Mouse (Mus musculus) limb, embryonic 10.5 days (tissue): ENCODE measurements at regions not wholly inside any gene's neighbourhood (a gene's known extent, or its start where the extent isn't known, plus 50 kb on each side); places are given as distances from the start of the nearest gene placed in this dataset.

Source experiments
- DNase-seq: peaks from one replicate; pipeline ENCODE4 v3.0.0-alpha.2; 2017; ENCODE audit warnings: low spot score
- H3K27ac ChIP-seq: fragments of 300-500 bp; sonication (generic); 2 replicates; pipeline ENCODE4 v1.5.1; 2016; ENCODE audit warnings: mild to moderate bottlenecking
- H3K27me3 ChIP-seq: fragments of 300-500 bp; sonication (generic); 2 replicates; pipeline ENCODE4 v1.6.1; 2016; ENCODE audit warnings: low read depth, mild to moderate bottlenecking; ENCODE audit not compliant: poor library complexity, severe bottlenecking
- H3K36me3 ChIP-seq: fragments of 300-500 bp; sonication (generic); 2 replicates; pipeline ENCODE4 v1.6.1; 2016; ENCODE audit warnings: mild to moderate bottlenecking, moderate library complexity
- H3K4me1 ChIP-seq: fragments of 300-500 bp; sonication (generic); 2 replicates; pipeline ENCODE4 v1.6.1; 2016
- H3K4me3 ChIP-seq: fragments of 300-500 bp; sonication (generic); 2 replicates; pipeline ENCODE4 v1.5.1; 2016; ENCODE audit warnings: mild to moderate bottlenecking, moderate library complexity
- H3K9me3 ChIP-seq: fragments of 300-500 bp; sonication (generic); replicated peaks from 2 replicates; pipeline ENCODE4 v1.6.1; 2016; ENCODE audit warnings: mild to moderate bottlenecking
- WGBS: fragments of 180-500 bp; shearing (Covaris S2); methylation state at CpG from one replicate; pipeline ENCODE4 v1.1.7; 2016; 5-methylcytosine and 5-hydroxymethylcytosine counted together

DNA sequence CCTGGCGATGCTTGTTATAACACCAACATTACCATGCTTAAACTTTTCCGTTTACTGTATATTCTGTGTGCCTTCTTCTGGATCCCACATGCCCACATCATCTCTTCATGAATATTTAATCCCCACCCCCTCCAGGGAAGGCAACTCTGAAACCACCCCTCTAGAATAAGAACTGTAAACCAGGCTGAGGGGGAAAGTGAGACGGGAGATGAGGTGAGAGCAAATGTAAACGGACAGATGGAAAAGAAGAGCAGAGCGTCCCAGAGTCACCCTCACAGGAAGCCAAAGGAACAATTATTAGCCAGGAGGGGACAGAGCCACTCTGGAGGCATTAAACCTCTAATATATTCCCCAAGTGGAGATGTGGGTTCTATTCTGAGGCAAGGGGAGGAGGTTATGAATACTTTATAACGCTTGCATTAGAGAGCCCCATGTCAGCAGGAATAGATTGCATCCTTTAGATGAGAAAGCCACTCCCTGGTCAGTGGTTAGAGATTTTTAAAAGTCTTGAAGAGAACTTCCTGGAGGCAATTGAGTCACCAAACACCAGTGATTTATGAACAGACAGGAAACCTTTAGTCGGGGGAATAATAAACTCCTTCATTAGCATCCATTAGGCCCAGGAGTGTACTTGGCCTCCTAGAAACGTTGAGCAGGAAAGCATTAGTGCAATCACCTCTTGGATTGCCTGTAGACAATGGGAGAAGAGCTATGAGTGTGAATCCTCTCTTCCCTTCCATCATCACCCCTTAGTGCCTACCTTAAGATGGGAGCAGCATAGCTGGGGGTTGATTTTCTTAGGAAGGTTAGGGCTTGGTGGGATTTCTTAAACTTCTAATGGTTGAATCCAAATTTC lies 220.1 kb downstream of the Elavl2 start:
- Histone ChIP-seq H3K27ac (no peak overlapping the region), H3K36me3 (no peaks in the 10 kb centered on the region), H3K4me3 (no peak overlapping the region), H3K9me3 (no peaks in the 10 kb centered on the region), H3K27me3 (no peaks in the 10 kb centered on the region), H3K4me1 (peaks cover 11% of the 10 kb centered on the region; the same call in 1 of the 2 replicates)
- 53% methylated on average over 8 of the region's 8 CpGs for WGBS
- no peak for DNase-seq

DNA sequence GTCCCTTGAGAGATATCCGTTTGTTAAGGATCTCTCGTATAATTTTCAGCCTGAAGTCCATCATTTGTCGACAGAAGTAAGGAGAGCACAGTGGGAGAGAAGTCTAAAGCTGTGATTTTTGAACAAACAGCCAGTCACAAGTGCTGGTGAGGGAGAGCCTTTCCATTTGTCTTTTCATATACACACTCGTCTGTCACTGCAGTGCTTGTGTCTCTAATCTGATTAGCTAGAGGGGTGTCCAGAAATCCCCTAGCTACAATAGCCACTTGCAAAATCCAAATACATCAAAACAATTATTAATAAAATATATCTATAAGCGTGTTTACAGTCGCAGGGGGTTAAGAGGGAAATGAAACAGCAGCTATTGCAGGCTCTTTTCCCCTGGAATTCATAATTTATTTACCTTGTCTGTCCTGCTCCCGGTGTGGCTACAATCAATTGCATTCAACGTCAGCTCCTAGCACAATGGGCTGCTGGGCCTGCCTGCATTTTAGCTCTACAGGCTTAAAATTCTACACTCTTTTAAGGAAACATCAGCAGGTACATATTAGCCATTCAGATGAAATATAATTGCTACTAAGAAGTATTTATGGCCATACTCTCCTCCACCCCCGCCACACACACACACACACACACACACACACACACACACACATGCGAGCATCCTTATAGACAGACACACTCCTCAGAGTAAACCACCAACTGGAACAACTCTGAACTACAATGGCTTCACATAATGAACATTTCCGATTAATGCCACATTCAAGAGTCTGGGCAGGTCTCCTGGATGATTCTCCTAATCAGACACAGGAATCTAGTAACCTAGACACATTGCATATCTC lies 236.1 kb downstream of the Elavl2 start:
- H3K9me3 ChIP-seq = no peaks in the 10 kb centered on the region
- H3K36me3 ChIP-seq = no peaks in the 10 kb centered on the region
- DNase-seq = no peak
- H3K27ac ChIP-seq = no peak overlapping the region
- no peaks in the 10 kb centered on the region for H3K4me1 ChIP-seq
- H3K4me3 ChIP-seq = no peak overlapping the region
- 87% methylated on average over 11 of the region's 11 CpGs for whole genome bisulfite sequencing
- no peaks in the 10 kb centered on the region for H3K27me3 ChIP-seq

DNA sequence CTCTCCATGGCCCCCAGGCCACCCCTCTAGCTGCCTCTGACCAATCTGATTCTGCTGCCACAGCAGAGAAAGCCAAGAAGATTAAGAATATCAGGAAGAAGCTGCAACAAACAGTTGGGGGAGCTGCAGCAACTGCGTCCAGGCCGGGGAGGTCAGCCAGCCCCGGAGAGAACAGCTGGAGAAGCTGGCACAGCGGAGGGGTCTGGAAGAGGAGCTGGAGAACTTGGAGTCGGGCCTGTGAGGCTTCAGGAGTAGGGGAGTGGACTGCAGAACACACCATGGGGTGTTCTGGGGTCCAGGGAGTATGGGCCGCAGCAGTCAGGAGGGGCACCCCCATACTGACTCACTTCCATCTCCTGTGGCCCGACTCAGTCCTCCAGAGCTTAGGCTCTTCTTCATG lies 243.5 kb downstream of the Elavl2 start:
- Histone ChIP-seq H3K27ac (no peak overlapping the region), H3K27me3 (no peaks in the 10 kb centered on the region), H3K4me1 (peaks cover 12% of the 10 kb centered on the region), H3K4me3 (no peak overlapping the region), H3K9me3 (no peaks in the 10 kb centered on the region), H3K36me3 (no peaks in the 10 kb centered on the region)
- DNase-seq = no peak
- WGBS = 74% methylated on average over 7 of the region's 7 CpGs

- Histone ChIP-seq H3K27ac (no peak overlapping the region), H3K4me1 (no peaks in the 10 kb centered on the region), H3K9me3 (no peaks in the 10 kb centered on the region), H3K4me3 (no peak overlapping the region), H3K36me3 (no peaks in the 10 kb centered on the region), H3K27me3 (no peaks in the 10 kb centered on the region)
- no peak for DNase-seq
- whole genome bisulfite sequencing = 87% methylated on average over 7 of the region's 7 CpGs
These were observed 255.9 kb downstream of the Elavl2 start for GRCm38 (mm10) chr4:91144666-91145065.

DNA sequence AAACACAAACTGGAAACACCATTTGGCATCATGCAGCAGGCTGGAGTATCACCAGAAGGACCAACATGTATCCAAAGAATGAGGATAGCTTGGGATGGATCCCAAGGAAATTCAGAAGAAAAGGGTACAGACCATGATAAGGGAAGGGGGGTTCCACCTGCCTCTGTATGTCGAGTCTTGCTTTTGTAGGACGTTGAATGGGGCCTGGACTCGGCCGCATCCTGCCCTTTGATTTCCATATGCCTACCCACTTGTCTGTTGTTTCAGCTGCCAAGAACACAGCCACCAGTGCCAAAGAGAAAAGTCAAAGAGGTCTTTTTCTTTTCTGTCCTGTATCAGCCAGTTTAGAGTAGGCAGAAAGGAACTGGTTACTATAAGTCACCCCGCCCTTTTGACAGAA lies 256.7 kb downstream of the Elavl2 start:
- H3K36me3 ChIP-seq = no peaks in the 10 kb centered on the region
- no peak for DNase-seq
- no peaks in the 10 kb centered on the region for H3K27me3 ChIP-seq
- no peaks in the 10 kb centered on the region for H3K9me3 ChIP-seq
- H3K4me3 ChIP-seq = no peak overlapping the region
- WGBS = 88% methylated on average over 5 of the region's 5 CpGs
- no peaks in the 10 kb centered on the region for H3K4me1 ChIP-seq
- no peak overlapping the region for H3K27ac ChIP-seq

- Histone ChIP-seq H3K27me3 (no peaks in the 10 kb centered on the region), H3K9me3 (no peaks in the 10 kb centered on the region), H3K27ac (no peak overlapping the region), H3K4me3 (no peak overlapping the region), H3K36me3 (no peaks in the 10 kb centered on the region), H3K4me1 (no peaks in the 10 kb centered on the region)
- WGBS = 93% methylated on average over 3 of the region's 3 CpGs
- DNase-seq = no peak
These were observed 265.3 kb downstream of the Elavl2 start for GRCm38 (mm10) chr4:91135327-91135726.

DNA sequence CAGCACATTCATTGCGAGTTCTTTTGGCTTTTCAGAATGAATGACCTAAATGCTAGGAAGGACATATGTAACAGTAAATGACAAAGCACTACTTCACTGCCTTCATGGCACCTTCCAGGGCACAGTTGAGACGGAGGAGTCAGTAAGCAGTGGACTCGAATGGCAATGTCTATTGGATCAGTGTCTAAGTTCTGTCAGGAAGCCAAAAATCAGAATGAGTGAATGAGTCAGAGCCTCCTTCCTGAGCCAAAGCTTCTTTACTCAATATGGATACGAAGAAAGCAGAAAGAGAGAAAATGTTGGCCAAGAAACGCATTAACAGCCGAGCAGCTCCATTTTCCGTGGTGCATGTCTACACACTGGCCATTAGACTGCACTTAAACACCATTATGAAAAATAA lies 268.3 kb downstream of the Elavl2 start:
- Histone ChIP-seq H3K4me1 (no peaks in the 10 kb centered on the region), H3K36me3 (no peaks in the 10 kb centered on the region), H3K27me3 (no peaks in the 10 kb centered on the region), H3K27ac (no peak overlapping the region), H3K9me3 (no peaks in the 10 kb centered on the region), H3K4me3 (no peak overlapping the region)
- DNase-seq = no peak
- 87% methylated on average over 7 of the region's 7 CpGs for WGBS

DNA sequence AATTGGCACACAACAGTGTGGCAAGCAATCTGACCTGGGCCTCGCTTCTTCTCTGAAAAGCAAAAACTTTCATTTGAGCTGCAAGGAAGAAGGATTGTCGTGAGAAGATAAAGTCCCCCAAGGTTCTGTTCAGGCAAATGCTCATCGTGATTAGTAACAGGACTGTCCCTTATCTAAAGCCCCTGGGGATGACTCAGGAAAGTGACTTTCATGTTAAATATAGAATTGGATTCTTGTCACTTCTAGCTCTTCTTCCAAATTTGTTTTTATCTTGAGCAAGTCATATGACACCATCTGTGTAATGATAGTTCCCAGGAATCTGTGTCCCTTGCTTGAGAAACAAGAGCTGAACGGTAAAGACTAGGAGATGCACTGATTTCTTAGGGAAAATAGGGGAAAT lies 280.3 kb downstream of the Elavl2 start:
- Histone ChIP-seq H3K27me3 (no peaks in the 10 kb centered on the region), H3K27ac (no peak overlapping the region), H3K9me3 (no peaks in the 10 kb centered on the region), H3K4me1 (no peaks in the 10 kb centered on the region), H3K4me3 (no peak overlapping the region), H3K36me3 (no peaks in the 10 kb centered on the region)
- no peak for DNase-seq
- WGBS = 73% methylated on average over 4 of the region's 4 CpGs

DNA sequence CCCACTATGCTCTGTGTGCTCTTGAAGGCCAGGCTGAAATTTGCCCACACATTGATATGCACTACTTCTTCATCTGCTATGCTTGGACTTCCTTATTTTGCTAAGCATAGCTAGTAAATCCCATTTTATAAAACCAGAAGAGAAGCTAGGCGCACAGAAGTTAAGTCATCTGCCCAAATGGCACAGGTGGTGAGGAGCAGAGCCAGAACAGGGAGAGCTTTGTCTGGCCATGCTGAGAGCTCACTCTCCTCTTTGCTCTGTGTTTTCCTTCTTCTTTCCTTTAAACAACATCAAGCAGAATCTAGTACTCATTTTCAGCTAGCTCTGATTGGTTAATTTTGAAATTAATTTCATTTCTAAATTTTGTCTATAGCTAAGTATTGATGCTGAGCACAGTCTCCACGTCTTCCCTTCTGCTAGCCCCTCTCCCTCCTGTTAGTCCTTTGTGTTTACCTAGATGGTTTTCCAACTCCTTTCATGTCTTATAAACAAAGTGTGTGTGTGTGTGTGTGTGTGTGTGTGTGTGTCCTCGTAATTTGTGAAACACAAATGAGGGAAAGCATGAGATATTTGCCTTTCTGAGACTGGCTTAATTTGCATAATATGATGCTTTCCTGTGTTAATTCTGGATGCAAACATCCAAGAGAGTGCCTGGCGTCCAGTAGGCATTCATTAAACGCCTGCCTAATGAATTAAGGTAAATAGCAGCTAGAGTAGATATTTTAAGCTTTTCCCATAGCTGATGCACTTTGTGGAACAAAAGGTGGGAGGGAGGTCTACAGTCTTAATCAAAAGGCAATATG lies 283.6 kb downstream of the Elavl2 start:
- no peak overlapping the region for H3K4me3 ChIP-seq
- H3K27me3 ChIP-seq = no peaks in the 10 kb centered on the region
- H3K4me1 ChIP-seq = no peaks in the 10 kb centered on the region
- no peaks in the 10 kb centered on the region for H3K9me3 ChIP-seq
- no peak for DNase-seq
- H3K27ac ChIP-seq = no peak overlapping the region
- 75% methylated on average over 5 of the region's 5 CpGs for WGBS
- H3K36me3 ChIP-seq = no peaks in the 10 kb centered on the region

DNA sequence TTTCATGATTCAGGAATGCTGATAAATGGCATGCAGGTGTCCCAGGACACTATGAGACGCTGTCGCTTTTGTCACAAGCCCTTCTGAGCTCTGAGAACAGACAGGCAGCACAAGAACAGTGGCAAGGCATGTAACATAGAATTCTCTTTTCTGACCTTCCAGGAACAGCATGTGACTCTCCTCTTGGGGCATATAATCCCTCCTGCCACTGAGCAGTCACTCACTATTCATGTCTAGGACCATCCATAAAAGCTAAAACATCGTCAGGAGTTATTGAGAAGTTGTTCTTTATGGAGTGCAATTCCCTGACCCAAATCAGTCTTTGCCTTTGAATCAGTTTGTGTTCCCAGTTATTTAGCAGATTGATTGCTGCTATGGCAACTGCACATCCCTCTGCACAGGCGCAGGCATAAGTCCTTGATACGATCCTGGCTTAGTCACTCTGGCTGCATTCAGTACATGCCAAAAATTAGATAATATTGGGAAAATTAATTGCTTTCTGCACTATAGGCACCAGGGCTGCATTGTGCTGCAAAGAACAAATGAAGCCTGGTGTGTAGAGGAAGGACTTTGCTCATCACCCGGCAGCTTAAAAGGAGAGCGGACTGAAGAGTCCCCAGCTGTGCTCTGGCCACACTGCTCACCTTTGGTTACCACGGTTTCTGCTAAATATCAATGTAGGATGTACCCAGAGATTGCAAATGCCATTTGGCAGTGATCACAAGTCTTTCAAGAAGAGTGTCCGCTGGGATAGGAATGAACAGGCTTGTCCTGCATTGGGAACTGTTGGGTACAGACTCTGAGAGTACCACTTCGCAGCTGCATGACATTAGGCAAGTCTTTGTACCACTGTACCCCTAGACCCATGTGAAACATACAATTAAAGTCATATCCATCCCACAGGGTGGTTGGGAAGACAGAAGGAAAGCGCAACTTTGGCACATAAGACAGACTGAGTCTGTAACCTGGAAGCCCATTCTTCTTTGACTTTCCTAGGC lies 288.6 kb downstream of the Elavl2 start:
- 92% methylated on average over 11 of the region's 11 CpGs for WGBS
- Histone ChIP-seq H3K27me3 (no peaks in the 10 kb centered on the region), H3K9me3 (no peaks in the 10 kb centered on the region), H3K36me3 (no peaks in the 10 kb centered on the region), H3K4me1 (no peaks in the 10 kb centered on the region), H3K4me3 (no peak overlapping the region), H3K27ac (no peak overlapping the region)
- no peak for DNase-seq

- Histone ChIP-seq H3K27me3 (no peaks in the 10 kb centered on the region), H3K4me3 (no peak overlapping the region), H3K27ac (no peak overlapping the region), H3K4me1 (no peaks in the 10 kb centered on the region), H3K36me3 (no peaks in the 10 kb centered on the region), H3K9me3 (no peaks in the 10 kb centered on the region)
- no peak for DNase-seq
These were observed 304.5 kb downstream of the Elavl2 start for GRCm38 (mm10) chr4:91096086-91096485.

DNA sequence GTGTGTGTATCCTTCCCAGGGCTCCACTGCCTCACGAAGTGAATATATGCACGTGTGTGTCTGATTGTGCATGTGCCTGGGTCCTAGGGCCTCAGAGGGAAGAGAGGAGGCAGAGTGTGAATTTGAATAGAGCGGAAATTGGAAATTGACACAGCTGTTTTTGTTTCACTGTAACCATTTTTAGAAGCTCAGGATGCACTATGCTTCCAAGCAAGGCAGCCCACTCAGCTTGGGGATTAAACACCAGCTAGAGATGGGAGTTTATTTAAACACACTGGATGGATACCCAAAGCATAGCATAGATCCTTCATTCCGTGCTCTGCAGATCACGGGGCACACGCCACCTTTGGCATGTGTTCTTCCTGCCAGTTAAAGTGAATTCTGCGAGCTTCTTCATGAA lies 306.2 kb downstream of the Elavl2 start:
- 89% methylated on average over 7 of the region's 7 CpGs for WGBS
- no peak for DNase-seq
- no peaks in the 10 kb centered on the region for H3K4me1 ChIP-seq
- no peaks in the 10 kb centered on the region for H3K27me3 ChIP-seq
- no peaks in the 10 kb centered on the region for H3K36me3 ChIP-seq
- H3K4me3 ChIP-seq = no peak overlapping the region
- no peak overlapping the region for H3K27ac ChIP-seq
- H3K9me3 ChIP-seq = no peaks in the 10 kb centered on the region
